Mouse (Mus musculus): ENCODE measurements at regions not wholly inside any gene's neighbourhood (a gene's known extent, or its start where the extent isn't known, plus 50 kb on each side); places are given as distances from the start of the nearest gene placed in this dataset.

DNA sequence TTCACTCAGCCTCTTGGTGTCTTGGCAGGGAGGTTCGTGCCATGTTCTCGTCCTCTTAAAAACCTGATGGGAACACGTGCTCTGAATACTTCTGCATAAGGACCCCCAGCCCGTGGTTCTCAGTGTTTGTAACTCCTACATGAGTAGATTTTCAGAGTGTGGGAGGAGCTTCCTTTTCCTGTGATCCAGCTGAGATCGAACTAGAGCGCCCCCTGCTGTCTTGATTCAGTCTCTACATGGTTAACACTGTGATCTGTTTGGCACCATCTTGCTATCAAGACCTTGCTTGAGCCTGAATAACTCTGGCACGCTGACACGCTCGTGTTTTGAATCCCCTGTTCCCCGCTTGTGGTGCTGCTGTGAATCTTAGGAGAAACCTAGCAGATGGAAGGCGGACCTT lies 83.9 kb downstream of the Tex29 start (continued):
- TF ChIP-seq JUND (conservative IDR thresholded peaks at IDR 0.05; ENCODE audit: low read depth, low read length) = no peak
- TF ChIP-seq MEF2A (IDR thresholded peaks at IDR 0.05; ENCODE audit: borderline replicate concordance, low read depth, low read length) = no peak
- TF ChIP-seq ETS1 (conservative IDR thresholded peaks at IDR 0.05; ENCODE audit: low read depth, low read length) = no peak
- no peak for TF ChIP-seq PAX5 (IDR thresholded peaks at IDR 0.05; ENCODE audit: low read length)
- no peak for TF ChIP-seq USF2 (conservative IDR thresholded peaks at IDR 0.05; ENCODE audit: low read depth, low read length)
- TF ChIP-seq MAFK (IDR thresholded peaks at IDR 0.05; ENCODE audit: insufficient replicate concordance, low read length) = no peak
- no peak for TF ChIP-seq ZC3H11A (IDR thresholded peaks at IDR 0.05; ENCODE audit: low read depth, low read length)
- TF ChIP-seq ZKSCAN1 (IDR thresholded peaks at IDR 0.05; ENCODE audit: borderline replicate concordance, low read depth, low read length) = no peak
- no peak for TF ChIP-seq ZMIZ1 (IDR thresholded peaks at IDR 0.05; ENCODE audit: low read depth, low read length)
- TF ChIP-seq ZNF384 (IDR thresholded peaks at IDR 0.05; ENCODE audit: low read depth, low read length) = no peak
- TF ChIP-seq JUN (IDR thresholded peaks at IDR 0.05; ENCODE audit: insufficient read depth, low read depth, low read length) = no peak
- no peak for TF ChIP-seq TBP (conservative IDR thresholded peaks at IDR 0.05; ENCODE audit: low read depth, low read length)
- TF ChIP-seq SIN3A (IDR thresholded peaks at IDR 0.05; ENCODE audit: low read length) = no peak
- TF ChIP-seq EP300 (IDR thresholded peaks at IDR 0.05; ENCODE audit: low read length) = no peak
- no peak for TF ChIP-seq GABPA (IDR thresholded peaks at IDR 0.05; ENCODE audit: insufficient replicate concordance, low read depth, low read length)
- no peak for TF ChIP-seq ELF1 (IDR thresholded peaks at IDR 0.05; ENCODE audit: low read depth, low read length)
- peak; percentile 42 to 65; a peak in 3 of 4 replicates for TF ChIP-seq CTCF (conservative IDR thresholded peaks at IDR 0.05 in 1 of 2, IDR thresholded peaks at IDR 0.05 in 1 of 2; ENCODE audit: low read depth in 2 of 2, low read length in 2 of 2)

DNA sequence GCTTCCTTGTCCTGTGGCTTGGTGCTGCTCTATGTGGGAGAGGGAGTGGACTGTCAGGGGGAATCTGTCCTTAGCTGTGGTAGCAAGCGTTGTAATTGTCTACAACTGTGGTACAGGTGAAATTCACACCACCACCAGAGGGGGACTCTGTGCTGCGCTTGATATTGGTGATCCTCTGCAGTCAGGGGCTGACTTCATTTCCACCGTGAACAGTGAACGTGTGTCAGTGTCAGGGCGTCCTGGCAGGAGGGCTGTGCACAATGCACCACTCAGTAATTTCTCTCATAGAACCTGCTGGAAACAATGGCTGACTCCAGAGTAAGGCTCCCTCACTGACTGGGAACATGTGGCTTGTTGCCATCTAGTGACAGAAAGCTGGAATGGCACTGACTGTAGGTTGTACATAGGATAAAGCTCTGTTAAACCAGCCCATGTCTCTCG lies 102.6 kb downstream of the Tex29 start:
- Histone ChIP-seq H3K27me3 (replicated peaks) (peaks cover 83% of the 10 kb centered on the region), H3K9ac (ENCODE audit: insufficient read depth, low read depth) (no peak overlapping the region), H3K4me3 (replicated peaks in 1 of 3; ENCODE audit: low read depth in 2 of 3, low read length in 2 of 3, poor library complexity in 1 of 3) (no peak overlapping the region), H3K9me3 (replicated peaks; ENCODE audit: low read length) (no peaks in the 10 kb centered on the region), H3K36me3 (replicated peaks in 1 of 2; ENCODE audit: control insufficient read depth in 1 of 2, insufficient read depth in 1 of 2, low read length in 1 of 2) (no peaks in the 10 kb centered on the region), H3K4me1 (ENCODE audit: control insufficient read depth in 1 of 2, insufficient read depth in 2 of 2) (no peaks in the 10 kb centered on the region), H3K79me2 (replicated peaks; ENCODE audit: control insufficient read depth, extremely low read depth, insufficient read depth, poor library complexity, severe bottlenecking) (no peaks in the 10 kb centered on the region), H3K27ac (ENCODE audit: insufficient read depth, low read depth) (no peak overlapping the region), H3K4me2 (ENCODE audit: insufficient read depth, low read depth, poor library complexity, severe bottlenecking) (no peak overlapping the region)
- dilution Hi-C loops (cut with MboI; ENCODE audit: extremely low pct_ligation_motif_present, extremely low pct_unique_long_range_greater_than_20kb, low sequenced_read_pairs) = no loop called here
- in situ Hi-C loops (cut with MboI; ENCODE audit: low pct_ligation_motif_present, low pct_unique_long_range_greater_than_20kb, low sequenced_read_pairs) = loop anchor here (10.0 kb wide), 2 partner anchors 198 to 732 kb away; partner anchors contain the start of gene Tubgcp3
- TF ChIP-seq IRF4 (IDR thresholded peaks at IDR 0.05; ENCODE audit: low read depth, low read length) (no peak), CTCF (conservative IDR thresholded peaks at IDR 0.05 in 1 of 2, IDR thresholded peaks at IDR 0.05 in 1 of 2; ENCODE audit: low read depth in 2 of 2, low read length in 2 of 2) (peak; percentile 61 to 80), SMC3 (IDR thresholded peaks at IDR 0.05; ENCODE audit: low read depth, low read length) (peak; percentile 64), RAD21 (IDR thresholded peaks at IDR 0.05; ENCODE audit: low read depth, low read length) (peak; percentile 58), MAX (IDR thresholded peaks at IDR 0.05; ENCODE audit: low read length) (0 out of 2 replicates have a peak, but pooled peaks have one; percentile 26), MAZ (IDR thresholded peaks at IDR 0.05; ENCODE audit: low read depth, low read length) (no peak)
- peak; percentile 45 for DNase-seq (ENCODE audit: extremely low read depth)
